Mouse (Mus musculus): Measurements from ENCODE around the gene Htr7. TPM values are rescaled to one million over a fixed set of nuclear protein-coding genes. Genes with fewer than 3 reads are reported as not detected.

Gene Htr7
- polyA plus RNA-seq, 1 experiment = 7.7 TPM

DNA sequence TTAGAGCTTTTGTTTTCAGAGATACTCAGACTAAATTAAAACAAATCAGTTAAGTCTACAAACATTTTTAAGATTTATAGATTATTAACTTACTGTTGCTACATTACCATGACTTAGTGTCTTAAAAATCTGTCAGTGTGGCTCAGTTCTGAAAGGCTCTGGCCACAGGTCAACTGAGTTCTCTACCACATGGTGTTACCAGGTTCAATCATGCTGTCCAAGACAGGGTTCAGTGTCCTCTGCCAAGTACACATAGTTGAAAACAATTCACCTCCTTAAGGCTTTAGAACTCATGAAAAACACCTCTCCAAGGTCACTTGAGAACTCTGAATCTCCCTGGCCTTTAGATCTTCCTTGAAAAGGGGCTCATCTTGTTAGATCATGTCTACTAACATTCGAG, 69.8 kb downstream of the Htr7 start:
- Histone ChIP-seq H3K4me1 (ENCODE audit: control insufficient read depth, insufficient read depth, low read length) (no peaks in the 10 kb centered on the region), H3K27ac (ENCODE audit: insufficient read depth, low read length) (no peak overlapping the region), H3K4me3 (ENCODE audit: insufficient read depth, low read length) (no peak overlapping the region)
- TF ChIP-seq POLR2A (IDR thresholded peaks at IDR 0.05; ENCODE audit: extremely low read depth, insufficient read depth, low read length) = no peak
- TF ChIP-seq CTCF (IDR thresholded peaks at IDR 0.05; ENCODE audit: extremely low read depth, insufficient read depth, low read length) = no peak

DNA sequence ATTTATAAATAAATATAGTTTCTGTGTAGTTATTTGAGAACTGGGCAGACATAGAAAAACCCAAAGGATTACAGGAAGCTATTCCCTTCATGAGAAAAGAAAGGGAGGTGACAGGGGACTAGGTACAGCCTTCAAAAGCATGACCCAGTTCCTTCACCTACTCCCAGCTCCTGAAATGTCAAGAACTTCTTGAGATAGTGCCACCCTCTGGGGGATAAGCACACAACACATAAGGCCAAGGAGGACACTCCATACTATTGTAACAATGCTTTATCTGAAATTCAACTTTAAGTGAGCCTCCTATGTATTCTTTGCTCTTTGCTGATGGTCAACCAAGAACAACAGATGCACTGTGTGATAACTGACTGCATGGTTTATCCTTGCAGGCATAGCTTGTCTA, 82.6 kb downstream of the Htr7 start:
- no peak overlapping the region for H3K4me3 ChIP-seq (ENCODE audit: insufficient read depth, low read length)
- no peak overlapping the region for H3K27ac ChIP-seq (ENCODE audit: insufficient read depth, low read length)
- no peak for TF ChIP-seq POLR2A (IDR thresholded peaks at IDR 0.05; ENCODE audit: extremely low read depth, insufficient read depth, low read length)
- TF ChIP-seq CTCF (IDR thresholded peaks at IDR 0.05; ENCODE audit: extremely low read depth, insufficient read depth, low read length) = no peak
- H3K4me1 ChIP-seq (ENCODE audit: control insufficient read depth, insufficient read depth, low read length) = no peaks in the 10 kb centered on the region

GRCm38 (mm10) chr19:35957656-35958055, 99.7 kb downstream of the Htr7 start:
- no peak overlapping the region for H3K4me3 ChIP-seq (ENCODE audit: insufficient read depth, low read length)
- no peak overlapping the region for H3K27ac ChIP-seq (ENCODE audit: insufficient read depth, low read length)
- no peak for TF ChIP-seq CTCF (IDR thresholded peaks at IDR 0.05; ENCODE audit: extremely low read depth, insufficient read depth, low read length)
- TF ChIP-seq POLR2A (IDR thresholded peaks at IDR 0.05; ENCODE audit: extremely low read depth, insufficient read depth, low read length) = no peak
- no peaks in the 10 kb centered on the region for H3K4me1 ChIP-seq (ENCODE audit: control insufficient read depth, insufficient read depth, low read length)

GRCm38 (mm10) chr19:35955698-35956097, 101.6 kb downstream of the Htr7 start:
- Histone ChIP-seq H3K4me1 (ENCODE audit: control insufficient read depth, insufficient read depth, low read length) (no peaks in the 10 kb centered on the region), H3K27ac (ENCODE audit: insufficient read depth, low read length) (no peak overlapping the region), H3K4me3 (ENCODE audit: insufficient read depth, low read length) (no peak overlapping the region)
- no peak for TF ChIP-seq POLR2A (IDR thresholded peaks at IDR 0.05; ENCODE audit: extremely low read depth, insufficient read depth, low read length)

DNA sequence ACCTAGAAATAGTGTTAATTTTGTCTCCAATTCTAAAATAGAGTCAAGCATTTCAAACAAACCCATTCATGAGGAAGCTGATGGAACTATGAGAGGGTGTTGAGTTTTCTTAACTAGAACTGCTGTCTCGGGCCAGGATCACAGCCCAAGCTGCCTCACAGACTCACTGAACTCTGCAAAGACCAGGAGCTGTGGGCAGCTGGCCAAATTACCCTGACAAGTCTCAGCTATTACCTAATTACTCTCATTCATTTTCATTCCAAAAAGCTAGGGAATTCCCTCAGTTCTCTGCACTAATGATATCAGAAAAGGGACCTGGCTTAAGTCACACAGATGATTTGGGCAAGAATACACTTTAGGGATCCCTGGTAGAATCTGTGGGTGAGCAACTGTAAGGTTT, 107.4 kb downstream of the Htr7 start:
- TF ChIP-seq CTCF (IDR thresholded peaks at IDR 0.05; ENCODE audit: extremely low read depth, insufficient read depth, low read length) (no peak), POLR2A (IDR thresholded peaks at IDR 0.05; ENCODE audit: extremely low read depth, insufficient read depth, low read length) (no peak)
- no peaks in the 10 kb centered on the region for H3K4me1 ChIP-seq (ENCODE audit: control insufficient read depth, insufficient read depth, low read length)
- H3K27ac ChIP-seq (ENCODE audit: insufficient read depth, low read length) = no peak overlapping the region
- no peak overlapping the region for H3K4me3 ChIP-seq (ENCODE audit: insufficient read depth, low read length)

DNA sequence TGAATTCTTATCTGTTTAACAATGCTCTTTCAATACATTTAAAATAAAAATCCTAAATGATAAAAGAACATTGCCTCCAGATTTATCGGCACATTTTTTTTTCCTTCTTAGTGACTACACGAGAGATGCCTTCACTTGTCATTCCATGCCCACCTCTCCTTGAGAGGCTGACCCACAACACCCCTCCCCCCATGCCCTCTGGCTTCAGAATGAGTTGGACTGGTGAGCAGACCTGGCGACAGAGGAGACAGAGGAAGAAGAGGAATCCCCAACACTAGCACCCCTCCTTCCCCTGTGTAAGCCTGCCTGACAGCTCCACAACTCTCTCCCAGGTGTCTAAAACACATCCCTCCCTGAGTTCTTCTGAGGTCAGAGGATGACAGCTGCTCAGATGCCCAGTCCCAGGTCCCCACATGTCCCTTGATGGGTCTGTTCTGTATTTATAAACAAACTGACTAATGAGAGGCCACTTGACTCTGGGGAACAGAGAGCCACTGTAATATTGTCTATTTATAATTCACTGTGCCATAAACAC, 132.3 kb downstream of the Htr7 start:
- TF ChIP-seq POLR2A (IDR thresholded peaks at IDR 0.05; ENCODE audit: extremely low read depth, insufficient read depth, low read length) (no peak), CTCF (IDR thresholded peaks at IDR 0.05; ENCODE audit: extremely low read depth, insufficient read depth, low read length) (no peak)
- Histone ChIP-seq H3K4me1 (ENCODE audit: control insufficient read depth, insufficient read depth, low read length) (peaks cover 3% of the 10 kb centered on the region), H3K27ac (ENCODE audit: insufficient read depth, low read length) (no peak overlapping the region), H3K4me3 (ENCODE audit: insufficient read depth, low read length) (no peak overlapping the region)

DNA sequence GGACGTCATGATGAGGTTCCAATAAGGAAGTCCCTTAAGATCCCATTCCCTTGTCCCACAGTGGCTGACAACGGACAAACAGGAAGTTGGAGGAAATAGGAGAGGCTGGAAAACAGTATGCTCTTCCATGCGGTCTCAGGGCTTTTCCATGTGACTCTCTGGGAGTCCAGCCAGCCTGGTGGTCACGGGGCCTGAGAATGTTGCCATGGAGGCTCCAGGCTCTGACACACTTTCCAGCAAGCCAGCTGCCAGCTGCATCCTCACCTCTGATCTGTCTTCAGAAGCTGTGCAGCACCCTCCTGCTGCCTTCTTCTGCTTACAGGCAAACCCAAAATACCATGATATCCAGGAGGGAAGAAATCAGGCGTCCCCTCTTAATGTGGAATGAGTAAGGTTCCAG, 132.9 kb downstream of the Htr7 start:
- Histone ChIP-seq H3K4me3 (ENCODE audit: insufficient read depth, low read length) (no peak overlapping the region), H3K27ac (ENCODE audit: insufficient read depth, low read length) (no peak overlapping the region), H3K4me1 (ENCODE audit: control insufficient read depth, insufficient read depth, low read length) (peaks cover 3% of the 10 kb centered on the region)
- no peak for TF ChIP-seq POLR2A (IDR thresholded peaks at IDR 0.05; ENCODE audit: extremely low read depth, insufficient read depth, low read length)
- TF ChIP-seq CTCF (IDR thresholded peaks at IDR 0.05; ENCODE audit: extremely low read depth, insufficient read depth, low read length) = no peak

Other genes starting within 250 kb of the Htr7 start
- gene Rpp30, start 26.2 kb upstream of the Htr7 start, polyA plus RNA-seq (2012; rRNA removed) = 21.0 and 21.8 TPM in 2 replicates
- 0.10 TPM in 1 of 2 replicates, not detected in the other for gene Ankrd1, start 62.6 kb upstream of the Htr7 start, polyA plus RNA-seq (2012; rRNA removed)